Comparison of ENCODE assay signal across 8 mouse cellular contexts in the genomic region with DNA sequence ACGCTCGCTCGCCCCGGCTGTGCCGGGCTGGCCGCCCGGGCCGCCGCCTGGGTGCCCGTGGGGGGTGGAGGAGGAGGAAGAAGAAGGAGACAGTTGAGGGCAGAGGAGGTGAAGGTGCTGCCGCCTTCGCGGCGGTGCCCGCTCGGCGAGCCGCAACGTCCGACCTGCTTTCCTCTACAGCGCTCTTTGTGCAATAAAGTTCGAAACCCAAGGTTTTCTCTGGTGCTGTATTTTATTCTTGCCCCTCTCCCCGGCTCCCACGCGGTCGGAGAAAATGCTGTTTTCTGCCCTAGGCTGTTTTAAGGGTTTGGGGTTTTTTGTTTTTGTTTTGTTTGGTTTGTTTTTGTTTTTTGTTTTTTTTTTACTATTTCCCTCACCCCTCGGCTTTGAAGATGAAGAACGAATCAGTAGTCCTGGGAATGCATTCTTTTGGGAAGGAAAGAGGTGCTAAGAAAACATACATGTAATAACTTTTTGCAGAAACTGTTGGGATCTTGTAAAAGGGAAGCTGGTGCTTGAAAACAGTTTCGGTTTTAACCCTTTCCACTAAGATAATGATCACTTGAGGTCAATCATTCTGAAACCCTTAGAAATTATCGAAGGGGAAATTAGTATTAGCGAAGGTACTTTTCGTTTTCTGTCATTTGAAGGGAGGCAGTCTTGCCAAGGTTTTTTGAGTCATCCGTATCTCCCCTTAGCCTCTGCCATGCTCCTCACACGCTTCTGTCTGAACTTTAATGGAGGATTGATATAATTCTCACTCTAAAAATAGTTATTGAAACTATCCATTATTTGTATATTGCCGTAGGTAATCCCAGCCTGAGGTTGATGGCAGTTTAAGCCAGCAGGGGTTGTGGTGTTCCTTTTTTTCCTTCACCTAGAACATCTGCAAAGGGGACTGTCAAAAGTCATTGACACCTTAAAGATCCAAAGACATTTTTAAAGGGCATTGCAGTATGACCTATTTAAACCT. TPM values are rescaled to one million over a fixed set of nuclear protein-coding genes. Genes with fewer than 3 reads are reported as not detected.
DNase-seq lines count a peak whose midpoint lies in the region; ATAC-seq and TF ChIP-seq lines count a peak whose summit lies in the region.

No protein-coding gene starts in this region.

- no peaks in the 10 kb centered on the region for H3K36me3 ChIP-seq in embryonic facial prominence, embryonic 11.5 days (replicated peaks; ENCODE audit: control insufficient read depth, insufficient read depth, low read depth, low read length)
- no peaks in the 10 kb centered on the region for H3K36me3 ChIP-seq in heart, embryonic 13.5 days
- H3K36me3 ChIP-seq in kidney, embryonic 16.5 days (ENCODE audit: insufficient read depth, low read length) = no peaks in the 10 kb centered on the region
- H3K36me3 ChIP-seq in lung, embryonic 14.5 days (ENCODE audit: insufficient read depth) = no peaks in the 10 kb centered on the region

- H3K4me1 ChIP-seq in embryonic facial prominence, embryonic 11.5 days (ENCODE audit: control insufficient read depth, insufficient read depth, low read length) = no peaks in the 10 kb centered on the region
- peaks cover 47% of the 10 kb centered on the region for H3K4me1 ChIP-seq in heart, embryonic 13.5 days
- H3K4me1 ChIP-seq in kidney, embryonic 16.5 days (ENCODE audit: insufficient read depth, low read length) = peaks cover 24% of the 10 kb centered on the region
- H3K4me1 ChIP-seq in lung, embryonic 14.5 days (ENCODE audit: insufficient read depth) = peaks cover 11% of the 10 kb centered on the region; the same call in 1 of the 2 replicates

- H3K9ac ChIP-seq in embryonic facial prominence, embryonic 11.5 days (replicated peaks; ENCODE audit: low read length) = peak overlapping the region; percentile 99
- H3K9ac ChIP-seq in heart, embryonic 13.5 days = peak overlapping the region; percentile 99
- H3K9ac ChIP-seq in kidney, embryonic 16.5 days (replicated peaks; ENCODE audit: low read length) = peak overlapping the region; percentile 97
- peak overlapping the region; percentile 97 for H3K9ac ChIP-seq in lung, embryonic 14.5 days

- peak; percentile 68 for DNase-seq in CD4-positive, CD25-positive, alpha-beta regulatory T cell, adult 2 months (ENCODE audit: low read depth, low spot score)
- DNase-seq in adrenal gland, postnatal 10 days = peak; percentile 69
- peak; percentile 49 for DNase-seq in embryonic facial prominence, embryonic 11.5 days (ENCODE audit: low spot score)
- peak; percentile 50 for DNase-seq in lung, embryonic 14.5 days
- peak; percentile 15 for DNase-seq in ovary, postnatal 10 days (ENCODE audit: low spot score)
- peak; percentile 57 to 58 for DNase-seq in thymus, postnatal 10 days (ENCODE audit: low spot score in 2 of 2)

- TF ChIP-seq CTCF in lung, embryonic 14.5 days (IDR thresholded peaks at IDR 0.05; ENCODE audit: low read depth) = no peak

- 1% methylated on average over 35 of the region's 35 CpGs for WGBS in embryonic facial prominence, embryonic 11.5 days
- under 1% methylated on average over 26 of the region's 35 CpGs for WGBS in heart, embryonic 13.5 days
- whole genome bisulfite sequencing in kidney, embryonic 16.5 days = under 1% methylated on average over 35 of the region's 35 CpGs
- under 1% methylated on average over 35 of the region's 35 CpGs for WGBS in lung, embryonic 14.5 days

- peak overlapping the region; percentile 100 for H3K27ac ChIP-seq in embryonic facial prominence, embryonic 11.5 days (replicated peaks; ENCODE audit: low read depth, low read length)
- H3K27ac ChIP-seq in heart, embryonic 13.5 days (replicated peaks) = peak overlapping the region; percentile 100
- H3K27ac ChIP-seq in kidney, embryonic 16.5 days (ENCODE audit: low read length) = peak overlapping the region; percentile 100
- H3K27ac ChIP-seq in lung, embryonic 14.5 days (ENCODE audit: low read depth) = peak overlapping the region; percentile 100

- peak overlapping the region; percentile 30 for H3K4me2 ChIP-seq in embryonic facial prominence, embryonic 11.5 days (ENCODE audit: low read depth, low read length)
- H3K4me2 ChIP-seq in heart, embryonic 13.5 days = peak overlapping the region; percentile 81
- H3K4me2 ChIP-seq in kidney, embryonic 16.5 days (replicated peaks; ENCODE audit: low read depth, low read length) = peak overlapping the region; percentile 87
- H3K4me2 ChIP-seq in lung, embryonic 14.5 days = peak overlapping the region; percentile 87

- H3K4me3 ChIP-seq in embryonic facial prominence, embryonic 11.5 days (ENCODE audit: low read depth, low read length) = peak overlapping the region; percentile 85
- H3K4me3 ChIP-seq in heart, embryonic 13.5 days = peak overlapping the region; percentile 96
- peak overlapping the region; percentile 66 for H3K4me3 ChIP-seq in kidney, embryonic 16.5 days (ENCODE audit: low read length)
- H3K4me3 ChIP-seq in lung, embryonic 14.5 days (ENCODE audit: low read depth, low read length) = peak overlapping the region; percentile 85

- H3K27me3 ChIP-seq in embryonic facial prominence, embryonic 11.5 days (ENCODE audit: control insufficient read depth, insufficient read depth, low read length) = no peaks in the 10 kb centered on the region
- H3K27me3 ChIP-seq in heart, embryonic 13.5 days (replicated peaks) = no peaks in the 10 kb centered on the region
- no peaks in the 10 kb centered on the region for H3K27me3 ChIP-seq in kidney, embryonic 16.5 days (ENCODE audit: insufficient read depth, low read length)
- no peaks in the 10 kb centered on the region for H3K27me3 ChIP-seq in lung, embryonic 14.5 days (ENCODE audit: insufficient read depth, low read length)

- no peak for ATAC-seq in embryonic facial prominence, embryonic 11.5 days (replicated peaks; ENCODE audit: insufficient number of reproducible peaks, low FRiP score, low TSS enrichment, low read depth)
- peak; percentile 20; the same call in 1 of the 2 replicates for ATAC-seq in heart, embryonic 13.5 days (ENCODE audit: extremely low read depth, insufficient number of reproducible peaks, low FRiP score, low TSS enrichment)
- no peak for ATAC-seq in kidney, embryonic 16.5 days (ENCODE audit: low FRiP score, low TSS enrichment)
- 0 out of 2 replicates have a peak, but pooled peaks have one; percentile 0 for ATAC-seq in lung, embryonic 14.5 days (ENCODE audit: insufficient read depth)

- no peaks in the 10 kb centered on the region for H3K9me3 ChIP-seq in embryonic facial prominence, embryonic 11.5 days (replicated peaks; ENCODE audit: control insufficient read depth, low read length)
- no peaks in the 10 kb centered on the region for H3K9me3 ChIP-seq in heart, embryonic 13.5 days
- H3K9me3 ChIP-seq in kidney, embryonic 16.5 days (ENCODE audit: low read length) = no peaks in the 10 kb centered on the region
- no peaks in the 10 kb centered on the region for H3K9me3 ChIP-seq in lung, embryonic 14.5 days (ENCODE audit: low read depth, low read length)

RNA-seq across cellular contexts. Expression of gene Creb1, which starts 1.3 kb away (rescaled TPM):
- total RNA-seq in adrenal gland, postnatal 10 days (2021) = 10 to 100 TPM; 35.2 to 43.6 TPM
- polyA plus RNA-seq in embryonic facial prominence, embryonic 11.5 days (2014; fragmentation: Nextera tagmentation; extraction: Ambion mirVana) = 53.9 and 63.8 TPM in 2 replicates
- 18.7 and 20.8 TPM in 2 replicates for polyA plus RNA-seq in heart, embryonic 13.5 days (2015; fragmentation: Nextera tagmentation; extraction: Ambion mirVana)
- polyA plus RNA-seq in kidney, embryonic 16.5 days (2015; fragmentation: Nextera tagmentation; extraction: Ambion mirVana) = 35.2 and 36.5 TPM in 2 replicates
- polyA plus RNA-seq in lung, embryonic 14.5 days (2014; fragmentation: Nextera tagmentation; extraction: Ambion mirVana) = 50.0 and 52.3 TPM in 2 replicates

Comparison
In these comparisons a context has a peak if more than half of its experiments do, and no peak if none do; other contexts are left out.
1. DNase-seq: peak in every context shown above with its lines; median percentile 69 in adrenal gland, postnatal 10 days; 68 in CD4-positive, CD25-positive, alpha-beta regulatory T cell, adult 2 months; 58 in thymus, postnatal 10 days; 50 in lung, embryonic 14.5 days; 49 in embryonic facial prominence, embryonic 11.5 days; 15 in ovary, postnatal 10 days.
2. ATAC-seq: peak in heart, embryonic 13.5 days (single experiment) and lung, embryonic 14.5 days (single experiment); none in embryonic facial prominence, embryonic 11.5 days (single experiment) and kidney, embryonic 16.5 days (single experiment).
3. H3K4me2 ChIP-seq: peak in every context shown above with its lines; median percentile 87 in kidney, embryonic 16.5 days; 87 in lung, embryonic 14.5 days; 81 in heart, embryonic 13.5 days; 30 in embryonic facial prominence, embryonic 11.5 days.
4. Peak in every context shown above with its lines, with median percentiles within 50 percentile points of each other: H3K27ac ChIP-seq, H3K4me3 ChIP-seq and H3K9ac ChIP-seq.